Mouse (Mus musculus) bone marrow macrophage, adult 2 months (primary cell): ENCODE results near the gene Sub1.

Experiments used
- CTCF ChIP-seq: IDR thresholded peaks from 2 replicates; pipeline ENCODE4 v1.5.1; 2012; ENCODE audit warnings: low read depth, mild to moderate bottlenecking, low read length, moderate library complexity
- POLR2A ChIP-seq: IDR thresholded peaks from 2 replicates; pipeline ENCODE4 v1.6.1; 2012; ENCODE audit warnings: mild to moderate bottlenecking, low read depth, low read length, borderline replicate concordance

- TF ChIP-seq CTCF (no peak), POLR2A (no peak)
These were observed 13.2 kb upstream of the Sub1 start for GRCm38 (mm10) chr15:12009712-12010601.
